Mouse (Mus musculus) mouse trophoblast stem cell (cell line): ENCODE measurements around the gene Gm5478.
"Not testable (repeated sequence)": the region's sequence is repeated elsewhere in the genome, so short reads cannot be mapped to it uniquely, and the experiment has no call there.

Experiments used
- in situ Hi-C, 2 experiments: fragments of 300-500 bp; cut with MseI, MboI; formaldehyde crosslinking; loops; 2 replicates in 1 of 2; 3 replicates in 1 of 2; pipeline ENCODE4 v1.15.1; 2025

Gene Gm5478

GRCm38 (mm10) chr15:101647280-101647679 is at the start of gene Gm5478:
TSS of gene Gm5478 (minus strand) at chr15:101647380.
- in situ Hi-C loops = no loop called here

- in situ Hi-C loops = no loop called here
Observed at GRCm38 (mm10) chr15:101694207-101694606, 47.0 kb upstream of the Gm5478 start, which contains the start of gene Krt6a. TSS of gene Krt6a (minus strand) at chr15:101694307.

- in situ Hi-C loops = not testable (repeated sequence)
Observed at GRCm38 (mm10) chr15:101690460-101690859, 43.3 kb upstream of the Gm5478 start.

GRCm38 (mm10) chr15:101688161-101688560 is 41.0 kb upstream of the Gm5478 start:
- in situ Hi-C loops = no loop called here

- in situ Hi-C loops = no loop called here
Observed at GRCm38 (mm10) chr15:101680187-101680586, 33.0 kb upstream of the Gm5478 start, which contains the start of gene Krt6b. TSS of gene Krt6b (minus strand) at chr15:101680287.

GRCm38 (mm10) chr15:101675978-101676377 is 28.8 kb upstream of the Gm5478 start:
- in situ Hi-C loops = no loop called here

- in situ Hi-C loops = no loop called here
Observed at GRCm38 (mm10) chr15:101652736-101653265, 5.6 kb upstream of the Gm5478 start.

GRCm38 (mm10) chr15:101627884-101628283 is 19.3 kb downstream of the Gm5478 start, which contains the start of gene Gm5414:
TSS of gene Gm5414 (minus strand) at chr15:101628188.
- in situ Hi-C loops = no loop called here

- in situ Hi-C loops = no loop called here
Observed at GRCm38 (mm10) chr15:101599123-101599522, 48.1 kb downstream of the Gm5478 start.
